In the genomic region with DNA sequence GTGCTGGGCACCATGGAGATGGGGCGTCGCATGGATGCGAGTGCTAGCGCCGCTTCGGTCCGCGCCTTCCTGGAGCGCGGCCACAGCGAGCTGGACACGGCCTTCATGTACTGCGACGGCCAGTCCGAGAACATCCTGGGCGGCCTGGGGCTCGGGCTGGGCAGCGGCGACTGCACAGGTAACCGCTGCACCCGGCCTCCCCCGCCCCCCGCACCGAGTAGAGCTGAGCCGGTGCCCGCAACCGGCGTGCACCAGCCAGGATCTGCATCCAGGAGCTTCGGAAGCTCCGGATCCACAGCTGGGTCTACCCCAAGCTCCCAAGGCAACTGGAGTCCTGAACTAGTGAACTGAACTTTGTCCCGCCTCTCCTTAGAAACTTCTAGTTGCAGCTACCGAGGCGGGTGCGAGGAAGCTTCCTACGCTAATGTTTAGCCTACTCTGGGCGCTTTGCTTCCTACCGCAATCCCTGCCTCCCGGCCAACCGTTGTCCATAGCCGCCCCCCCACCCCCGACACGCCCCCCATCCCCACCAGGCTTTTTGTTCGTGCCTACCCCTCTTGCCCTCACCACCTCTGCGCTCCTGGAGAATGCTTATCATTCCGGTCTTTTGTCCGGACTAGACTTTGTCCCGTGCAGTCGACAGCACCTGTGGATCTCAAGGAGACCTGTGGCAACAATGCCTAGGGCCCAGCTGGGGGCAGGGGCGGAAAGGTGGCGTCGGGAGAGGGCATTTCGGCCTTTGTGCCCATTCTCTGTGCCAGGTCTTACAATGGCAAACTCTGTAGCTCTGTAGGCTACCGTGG, we compare ENCODE assay signal across 9 mouse cellular contexts. TPM values are rescaled to one million over a fixed set of nuclear protein-coding genes. Genes with fewer than 3 reads are reported as not detected.
DNase-seq lines count a peak whose midpoint lies in the region; ATAC-seq lines count a peak whose summit lies in the region.
"Had no signal": no experiment of that assay in that cellular context is flagged by ENCODE, and none has a peak within 500 bp of the region (broad histone marks: within the 10 kb centered on the region; RNA-seq: fewer than 3 reads in every experiment).

No protein-coding gene starts in this region.

- peaks cover 20% of the 10 kb centered on the region for H3K4me1 ChIP-seq in hindbrain, embryonic 16.5 days (ENCODE audit: control insufficient read depth, insufficient read depth, low read depth, low read length)
- H3K4me1 ChIP-seq in liver, embryonic 15.5 days (replicated peaks) = peaks cover 44% of the 10 kb centered on the region

- H3K9me3 ChIP-seq in hindbrain, embryonic 16.5 days (ENCODE audit: control insufficient read depth, low read length) = no peaks in the 10 kb centered on the region
- no peaks in the 10 kb centered on the region for H3K9me3 ChIP-seq in liver, embryonic 15.5 days (replicated peaks)

- no peaks in the 10 kb centered on the region for H3K27me3 ChIP-seq in hindbrain, embryonic 16.5 days (replicated peaks; ENCODE audit: control insufficient read depth, insufficient read depth, low read length)
- H3K27me3 ChIP-seq in liver, embryonic 15.5 days = no peaks in the 10 kb centered on the region

- peak overlapping the region; percentile 93 for H3K4me3 ChIP-seq in hindbrain, embryonic 16.5 days (ENCODE audit: low read length)
- H3K4me3 ChIP-seq in liver, embryonic 15.5 days (replicated peaks) = peak overlapping the region; percentile 74

- H3K9ac ChIP-seq in hindbrain, embryonic 16.5 days (ENCODE audit: low read depth, low read length) = peak overlapping the region; percentile 95
- H3K9ac ChIP-seq in liver, embryonic 15.5 days = peak overlapping the region; percentile 82

- H3K36me3 ChIP-seq in hindbrain, embryonic 16.5 days (ENCODE audit: control insufficient read depth, insufficient read depth, low read length) = peaks cover 10% of the 10 kb centered on the region
- H3K36me3 ChIP-seq in liver, embryonic 15.5 days (replicated peaks) = peaks cover 6% of the 10 kb centered on the region; the same call in 1 of the 2 replicates

- under 1% methylated on average over 53 of the region's 53 CpGs for WGBS in hindbrain, embryonic 16.5 days
- under 1% methylated on average over 53 of the region's 53 CpGs for WGBS in liver, embryonic 15.5 days (ENCODE audit: insufficient replicate concordance)

- H3K4me2 ChIP-seq in hindbrain, embryonic 16.5 days (ENCODE audit: low read length) = peak overlapping the region; percentile 91
- peak overlapping the region; percentile 100 for H3K4me2 ChIP-seq in liver, embryonic 15.5 days

- DNase-seq in retina, embryonic 14.5 days (ENCODE audit: low spot score) = peak; percentile 46
- DNase-seq in retina, postnatal 1 day = no peak
- peak; percentile 27 for DNase-seq in embryo, embryonic 10 days (ENCODE audit: low spot score)
- no peak for DNase-seq in urinary bladder, adult 18-20 months (ENCODE audit: low spot score in 2 of 2)
- no peak for DNase-seq in T-cell, adult 2 months (ENCODE audit: low spot score)
- no peak for DNase-seq in gastrocnemius, adult 8-10 months (ENCODE audit: low spot score in 2 of 2)

- ATAC-seq in hindbrain, embryonic 16.5 days = peak; percentile 85
- ATAC-seq in liver, embryonic 15.5 days (ENCODE audit: insufficient read depth) = no peak; the same call in 1 of the 2 replicates

- H3K27ac ChIP-seq in hindbrain, embryonic 16.5 days (ENCODE audit: low read depth, low read length) = peak overlapping the region; percentile 81
- H3K27ac ChIP-seq in liver, embryonic 15.5 days (replicated peaks) = peak overlapping the region; percentile 81

RNA-seq across cellular contexts. Expression of gene Akr7a5, which starts 0.6 kb away (rescaled TPM):
- polyA plus RNA-seq in hindbrain, embryonic 16.5 days (2015; fragmentation: Nextera tagmentation; extraction: Ambion mirVana) = 64.7 and 65.5 TPM in 2 replicates
- 48.3 and 57.1 TPM in 2 replicates for polyA plus RNA-seq in liver, embryonic 15.5 days (2015; fragmentation: Nextera tagmentation; extraction: Ambion mirVana)
- total RNA-seq in gastrocnemius, adult 8-10 months (2022) = 10 to 100 TPM; 35.8 to 37.3 (median 37.0) TPM

RNA-seq across cellular contexts. Expression of gene Pqlc2, which starts 0.6 kb away (rescaled TPM):
- 14.0 and 15.5 TPM in 2 replicates for polyA plus RNA-seq in hindbrain, embryonic 16.5 days (2015; fragmentation: Nextera tagmentation; extraction: Ambion mirVana)
- polyA plus RNA-seq in liver, embryonic 15.5 days (2015; fragmentation: Nextera tagmentation; extraction: Ambion mirVana) = 12.7 and 15.2 TPM in 2 replicates
- 1 to 10 TPM; 5.1 to 8.3 (median 5.5) TPM for total RNA-seq in gastrocnemius, adult 8-10 months (2022)
- total RNA-seq: hematopoietic stem cell, adult 5-6 weeks had no signal

RNA-seq across cellular contexts. Expression of gene Mrto4, which starts 41.3 kb away (rescaled TPM):
- polyA plus RNA-seq in hindbrain, embryonic 16.5 days (2015; fragmentation: Nextera tagmentation; extraction: Ambion mirVana) = 82.7 and 84.5 TPM in 2 replicates
- polyA plus RNA-seq in liver, embryonic 15.5 days (2015; fragmentation: Nextera tagmentation; extraction: Ambion mirVana) = 78.7 and 83.7 TPM in 2 replicates
- total RNA-seq in gastrocnemius, adult 8-10 months (2022) = 10 to 100 TPM; 33.1 to 39.4 (median 36.0) TPM

RNA-seq across cellular contexts. Expression of gene Emc1, which starts 41.3 kb away (rescaled TPM):
- polyA plus RNA-seq in hindbrain, embryonic 16.5 days (2015; fragmentation: Nextera tagmentation; extraction: Ambion mirVana) = 45.3 and 49.1 TPM in 2 replicates
- polyA plus RNA-seq in liver, embryonic 15.5 days (2015; fragmentation: Nextera tagmentation; extraction: Ambion mirVana) = 13.5 and 13.9 TPM in 2 replicates
- total RNA-seq in gastrocnemius, adult 8-10 months (2022) = 10 to 100 TPM; 34.6 to 37.8 (median 36.6) TPM

RNA-seq across cellular contexts. Expression of gene Ubr4, which starts 41.3 kb away (rescaled TPM):
- 82.1 and 84.6 TPM in 2 replicates for polyA plus RNA-seq in hindbrain, embryonic 16.5 days (2015; fragmentation: Nextera tagmentation; extraction: Ambion mirVana)
- polyA plus RNA-seq in liver, embryonic 15.5 days (2015; fragmentation: Nextera tagmentation; extraction: Ambion mirVana) = 39.5 and 49.1 TPM in 2 replicates
- total RNA-seq in gastrocnemius, adult 8-10 months (2022) = 100 to 1,000 TPM; 118 to 178 (median 133) TPM

Comparison
In these comparisons a context has a peak if more than half of its experiments do, and no peak if none do; other contexts are left out.
1. DNase-seq: peak in retina, embryonic 14.5 days (single experiment) and embryo, embryonic 10 days (single experiment); none in retina, postnatal 1 day (single experiment), urinary bladder, adult 18-20 months (0 of 2), T-cell, adult 2 months (single experiment) and gastrocnemius, adult 8-10 months (0 of 2).